Mouse (Mus musculus) stomach, postnatal 0 days (tissue): ENCODE results near the gene Amt. TPM values are rescaled to one million over a fixed set of nuclear protein-coding genes. Genes with fewer than 3 reads are reported as not detected.
A peak's percentile ranks its signal among the peaks of the same experiment; 100 is the strongest.

ENCODE experiments used
- ATAC-seq: fragments of 200-750 bp; cut with Nextera tagmentation; 2 replicates; pipeline ENCODE4 v1.8.0; 2017; ENCODE audit not compliant: low FRiP score, low TSS enrichment
- DNase-seq: peaks from one replicate; pipeline ENCODE4 v3.0.0-alpha.2; 2016; ENCODE audit warnings: low spot score
- H3K27ac ChIP-seq: fragments of 300-500 bp; sonication (generic); replicated peaks from 2 replicates; pipeline ENCODE4 v1.5.1; 2014; ENCODE audit warnings: mild to moderate bottlenecking, control low read depth
- H3K27me3 ChIP-seq: fragments of 300-500 bp; sonication (generic); 2 replicates; pipeline ENCODE4 v1.6.1; 2014; ENCODE audit warnings: low read length; ENCODE audit not compliant: control insufficient read depth, insufficient read depth
- H3K36me3 ChIP-seq: fragments of 300-500 bp; sonication (generic); 2 replicates; pipeline ENCODE4 v1.6.1; 2014; ENCODE audit warnings: low read length, mixed read lengths; ENCODE audit not compliant: control insufficient read depth, insufficient read depth
- H3K4me1 ChIP-seq: fragments of 300-500 bp; sonication (generic); replicated peaks from 2 replicates; pipeline ENCODE4 v1.6.1; 2014; ENCODE audit warnings: antibody characterized with exemption; ENCODE audit not compliant: control insufficient read depth, insufficient read depth
- H3K4me2 ChIP-seq: fragments of 300-500 bp; sonication (generic); replicated peaks from 2 replicates; pipeline ENCODE4 v1.6.1; 2014; ENCODE audit warnings: low read depth, mild to moderate bottlenecking, control low read depth, moderate library complexity
- H3K4me3 ChIP-seq: fragments of 300-500 bp; sonication (generic); 2 replicates; pipeline ENCODE4 v1.5.1; 2014; ENCODE audit warnings: low read depth, low read length, control low read depth
- H3K9ac ChIP-seq: fragments of 300-500 bp; sonication (generic); 2 replicates; pipeline ENCODE4 v1.6.1; 2014; ENCODE audit warnings: mild to moderate bottlenecking, low read length, control low read depth, mixed read lengths
- H3K9me3 ChIP-seq: fragments of 300-500 bp; sonication (generic); 2 replicates; pipeline ENCODE4 v1.6.1; 2016; ENCODE audit warnings: low read length; ENCODE audit not compliant: control insufficient read depth
- CTCF ChIP-seq: IDR thresholded peaks from 2 replicates; pipeline ENCODE4 v1.5.1; 2016; ENCODE audit warnings: antibody characterized with exemption, low read depth, mild to moderate bottlenecking, moderate library complexity
- EP300 ChIP-seq: optimal IDR thresholded peaks from 2 replicates; pipeline ENCODE3; 2016; ENCODE audit warnings: antibody characterized with exemption
- WGBS: fragments of 180-500 bp; shearing (Covaris S2); extraction: QIAGEN DNeasy Blood & Tissue Kit; methylation state at CpG from one replicate; pipeline ENCODE4 v1.1.7; 2014; 5-methylcytosine and 5-hydroxymethylcytosine counted together
- polyA plus RNA-seq: library from polyadenylated mRNA; unstranded; fragments of >200 nt; fragmentation: Nextera tagmentation; extraction: Ambion mirVana; gene quantifications from 2 replicates; pipeline ENCODE4 v1.2.1, GENCODE M21; 2015

The Amt gene
- polyA plus RNA-seq, 1 experiment from 2014 or later = 11.6 TPM

- DNase-seq (no peak), ATAC-seq (no peak)
- Histone ChIP-seq H3K4me2 (peak overlapping the region; percentile 80), H3K9me3 (no peaks in the 10 kb centered on the region), H3K36me3 (peaks cover 18% of the 10 kb centered on the region), H3K4me1 (0 out of 2 replicates have a peak, but pooled peaks cover 2% of the 10 kb centered on the region), H3K4me3 (peak overlapping the region; percentile 87), H3K27me3 (no peaks in the 10 kb centered on the region), H3K27ac (peak overlapping the region; percentile 96), H3K9ac (peak overlapping the region; percentile 89)
- WGBS = 1% methylated on average over 14 of the region's 14 CpGs
- no peak for TF ChIP-seq EP300
- TF ChIP-seq CTCF = no peak
Measured at GRCm38 (mm10) chr9:108348290-108348680, 51.6 kb downstream of the Amt start.

GRCm38 (mm10) chr9:108349727-108350126 lies 53.1 kb downstream of the Amt start:
- 92% methylated on average over 4 of the region's 4 CpGs for WGBS
- no peak for ATAC-seq
- no peak for DNase-seq
- Histone ChIP-seq H3K27me3 (no peaks in the 10 kb centered on the region), H3K9ac (no peak overlapping the region), H3K4me2 (no peak overlapping the region), H3K36me3 (peaks cover 26% of the 10 kb centered on the region), H3K9me3 (no peaks in the 10 kb centered on the region), H3K27ac (no peak overlapping the region), H3K4me3 (no peak overlapping the region), H3K4me1 (0 out of 2 replicates have a peak, but pooled peaks cover 2% of the 10 kb centered on the region)
- no peak for TF ChIP-seq CTCF
- TF ChIP-seq EP300 = no peak

Other genes with a start within 250 kb of the Amt start
- gene Gmppb, start 247.6 kb upstream of the Amt start, polyA plus RNA-seq = 48.5 and 49.5 TPM in 2 replicates
- 2.8 and 2.9 TPM in 2 replicates for gene Amigo3, start 243.7 kb upstream of the Amt start, polyA plus RNA-seq
- 4.4 and 4.8 TPM in 2 replicates for gene Mst1, start 216.4 kb upstream of the Amt start, polyA plus RNA-seq
- gene Rnf123, start 213.5 kb upstream of the Amt start, polyA plus RNA-seq = 13.8 and 15.7 TPM in 2 replicates
- 35.4 and 38.4 TPM in 2 replicates for gene Apeh, start 202.2 kb upstream of the Amt start, polyA plus RNA-seq
- gene Bsn, start 106.5 kb upstream of the Amt start, polyA plus RNA-seq = 1.6 and 2.0 TPM in 2 replicates
- gene Dag1, start 32.9 kb upstream of the Amt start, polyA plus RNA-seq = 52.7 and 59.2 TPM in 2 replicates
- gene Nicn1, start 6.4 kb upstream of the Amt start, polyA plus RNA-seq = 17.3 and 20.3 TPM in 2 replicates
- gene Rhoa, start 9.3 kb downstream of the Amt start, polyA plus RNA-seq = 363 and 370 TPM in 2 replicates
- 58.2 and 61.4 TPM in 2 replicates for gene Tcta, start 9.3 kb downstream of the Amt start, polyA plus RNA-seq
- gene Gpx1, start 42.0 kb downstream of the Amt start, polyA plus RNA-seq = 1,072 and 1,116 TPM in 2 replicates
- 56.8 and 59.6 TPM in 2 replicates for gene Usp4, start 51.0 kb downstream of the Amt start, polyA plus RNA-seq
- 0.17 and 0.21 TPM in 2 replicates for gene 1700102P08Rik, start 96.0 kb downstream of the Amt start, polyA plus RNA-seq
- 0.39 and 0.41 TPM in 2 replicates for gene Ccdc36, start 131.6 kb downstream of the Amt start, polyA plus RNA-seq
- gene BC048562, start 139.6 kb downstream of the Amt start, polyA plus RNA-seq = not detected in 2 replicates
- gene Ccdc71, start 163.7 kb downstream of the Amt start, polyA plus RNA-seq = 29.7 and 32.2 TPM in 2 replicates
- gene Klhdc8b, start 164.7 kb downstream of the Amt start, polyA plus RNA-seq = 37.2 and 46.7 TPM in 2 replicates
- gene Lamb2, start 182.9 kb downstream of the Amt start, polyA plus RNA-seq = 19.2 and 21.8 TPM in 2 replicates
- 22.2 and 22.7 TPM in 2 replicates for gene Usp19, start 193.7 kb downstream of the Amt start, polyA plus RNA-seq
- gene Qars, start 210.9 kb downstream of the Amt start, polyA plus RNA-seq = 66.4 and 70.6 TPM in 2 replicates
- gene Qrich1, start 220.0 kb downstream of the Amt start, polyA plus RNA-seq = 47.7 and 50.5 TPM in 2 replicates